Mouse (Mus musculus): ENCODE results near the gene Gas1.

The Gas1 gene

GRCm38 (mm10) chr13:60172366-60173017 lies 4.7 kb downstream of the Gas1 start:
- no peak for DNase-seq

- DNase-seq, result no peak
Measured at GRCm38 (mm10) chr13:60171781-60172180, 5.4 kb downstream of the Gas1 start.

GRCm38 (mm10) chr13:60170898-60171715 lies 6.1 kb downstream of the Gas1 start:
- no peak for DNase-seq

DNA sequence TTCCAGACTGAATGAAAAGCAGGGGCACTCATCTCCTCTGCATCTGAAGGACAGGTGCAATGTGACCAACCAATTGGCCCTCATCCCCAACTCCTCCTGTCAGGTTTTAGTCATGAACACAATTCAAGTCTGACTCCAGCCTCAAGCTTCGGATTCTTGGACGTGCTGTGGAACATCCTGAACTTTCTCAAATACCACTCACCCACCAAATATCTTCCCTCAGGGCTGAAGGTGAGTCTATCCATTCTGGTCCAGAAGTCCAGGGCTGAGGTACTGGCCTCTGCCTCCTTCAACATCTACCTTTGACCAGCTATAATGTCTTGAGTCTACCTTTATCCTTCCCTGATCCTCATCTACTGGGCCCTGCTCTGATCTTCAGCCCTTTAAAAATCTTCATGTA lies 8.1 kb downstream of the Gas1 start:
- no peak for DNase-seq

DNA sequence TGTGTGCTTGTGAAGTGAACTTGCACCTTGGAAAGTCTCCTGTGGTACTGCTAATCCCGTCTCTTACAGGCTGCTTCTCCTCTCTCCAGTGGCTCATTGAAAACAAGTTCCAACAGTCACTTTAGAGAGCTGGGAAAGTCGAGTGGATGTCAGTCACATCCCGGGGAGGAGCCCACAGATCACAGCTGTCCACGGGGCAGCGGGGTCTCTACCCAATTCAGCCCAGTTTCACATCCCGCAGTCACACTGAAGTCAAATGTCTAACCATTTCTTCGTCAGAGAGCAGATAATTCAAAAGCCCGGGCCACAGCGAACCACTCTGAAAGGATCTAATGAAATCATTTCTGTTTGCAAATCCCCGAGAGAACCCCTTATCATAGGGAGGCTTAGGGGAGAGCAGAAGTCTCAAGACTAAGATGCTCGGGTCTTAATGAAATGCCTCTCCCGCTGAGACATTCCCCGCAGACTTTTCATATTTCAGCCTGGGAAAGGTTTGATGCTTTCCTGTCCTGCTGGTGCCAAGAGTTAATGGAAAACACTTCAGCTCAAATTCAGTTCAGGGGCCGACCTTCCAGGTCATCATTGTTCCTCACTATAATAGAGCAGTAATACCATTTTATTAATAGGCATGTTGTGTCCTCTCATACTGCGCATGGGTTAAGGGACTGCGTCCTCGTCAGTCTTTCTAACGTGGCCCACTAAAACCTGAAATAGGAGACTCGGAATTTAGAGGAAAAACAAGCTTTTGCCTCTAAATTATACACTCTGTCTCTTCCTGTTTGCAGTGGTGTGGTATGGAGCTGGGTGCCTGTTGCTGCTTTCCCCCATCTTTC lies 20.7 kb downstream of the Gas1 start:
- no peak for DNase-seq

- no peak for DNase-seq
Measured at GRCm38 (mm10) chr13:60154170-60154569, 23.0 kb downstream of the Gas1 start.

GRCm38 (mm10) chr13:60148235-60148634 lies 28.9 kb downstream of the Gas1 start:
- no peak for DNase-seq

DNA sequence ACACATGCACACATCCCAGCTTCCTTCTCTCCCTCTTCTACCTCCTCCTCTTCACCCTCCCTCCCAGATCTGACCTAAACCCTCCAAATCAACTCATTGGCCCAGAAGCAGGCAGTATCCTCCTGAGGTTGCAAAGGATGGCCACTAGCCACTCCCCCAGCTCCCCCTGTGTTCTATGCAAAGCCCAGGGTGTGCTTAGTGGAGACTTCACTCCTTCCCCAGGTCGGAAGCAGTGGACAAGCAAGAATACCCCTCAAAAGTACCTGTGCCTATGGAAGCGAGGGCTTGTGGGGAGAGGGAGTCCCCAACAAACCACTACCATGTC lies 29.3 kb downstream of the Gas1 start:
- DNase-seq, result no peak

DNA sequence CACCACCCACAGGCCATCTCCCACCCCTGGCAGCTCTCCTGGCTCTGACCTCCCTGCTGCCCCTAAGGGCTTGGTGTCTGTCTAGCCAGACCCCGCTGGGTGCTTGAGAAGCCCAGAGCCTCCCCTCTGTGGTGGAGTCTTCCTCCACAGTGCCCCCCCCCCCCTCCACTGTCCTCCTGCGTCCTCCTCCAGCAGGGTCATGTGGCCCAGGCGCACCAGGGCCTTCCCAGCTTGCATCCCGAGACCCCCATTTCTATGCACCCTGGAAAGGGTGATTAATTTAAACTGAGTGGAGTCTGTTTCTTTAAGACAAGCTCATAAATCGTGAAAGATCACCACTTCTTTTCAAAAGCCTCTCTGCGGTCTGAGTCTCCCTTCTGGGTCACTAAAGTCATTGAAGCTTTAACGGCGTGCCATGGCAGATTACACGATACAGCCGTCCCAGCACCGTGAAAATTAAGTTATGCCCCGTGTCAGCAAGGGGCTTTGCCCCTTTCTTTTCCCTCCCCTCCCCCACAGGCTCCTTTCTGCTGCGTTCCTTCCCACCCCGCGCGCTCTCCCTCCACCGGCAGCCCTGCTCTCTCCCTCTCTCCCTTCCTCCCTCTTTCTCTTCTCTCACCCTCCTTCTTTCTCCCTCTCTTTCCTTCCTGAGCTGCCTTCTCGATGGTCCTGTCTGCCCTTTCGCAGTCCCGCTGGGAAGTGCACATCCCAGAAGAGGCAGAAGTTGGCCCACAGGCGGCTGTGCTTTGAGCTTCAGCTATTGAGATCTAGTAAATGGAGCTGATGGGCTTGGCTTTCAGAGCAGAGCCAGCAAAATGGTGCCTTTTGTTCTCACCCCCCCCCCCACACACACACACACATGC lies 29.9 kb downstream of the Gas1 start:
- DNase-seq, result peak; percentile 35

GRCm38 (mm10) chr13:60146231-60146630 lies 30.9 kb downstream of the Gas1 start:
- no peak for DNase-seq

DNA sequence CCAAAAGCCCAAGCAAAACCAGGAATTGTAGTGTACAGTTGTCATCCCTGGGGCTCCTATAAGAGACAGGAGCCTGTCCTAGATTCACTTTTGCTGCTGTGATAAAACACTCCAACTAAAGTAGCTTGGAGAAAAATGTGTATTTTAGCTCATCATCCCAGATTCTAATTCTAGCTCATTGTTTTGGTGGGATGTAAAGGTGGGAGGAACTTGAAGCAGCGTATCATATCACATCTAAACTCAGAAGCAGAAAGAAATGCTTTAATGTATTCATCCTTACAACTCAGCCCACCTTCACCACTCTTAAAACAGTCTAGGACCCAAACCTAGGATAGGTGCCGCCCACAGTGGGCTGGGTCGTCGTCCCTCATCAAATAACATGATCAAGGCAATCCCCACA lies 40.2 kb downstream of the Gas1 start:
- no peak for DNase-seq

DNA sequence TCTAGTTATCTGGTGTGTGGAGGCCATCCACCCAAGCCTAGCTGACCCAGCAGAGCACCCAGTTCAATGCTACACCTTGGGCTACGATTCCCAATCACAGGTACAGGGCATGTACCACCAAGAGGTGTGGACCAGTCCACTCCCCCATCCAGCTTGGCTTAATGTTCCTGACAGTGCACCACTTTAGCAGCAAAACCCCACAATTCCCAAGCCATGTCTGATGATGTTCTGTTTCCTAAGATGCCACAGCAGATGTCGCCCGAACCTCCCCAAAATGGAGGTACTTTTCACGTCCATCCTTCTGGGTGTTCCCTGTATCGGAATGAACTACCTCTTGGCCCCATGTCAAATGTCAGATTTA lies 42.7 kb downstream of the Gas1 start:
- no peak for DNase-seq

- DNase-seq, result no peak
Measured at GRCm38 (mm10) chr13:60133716-60134438, 43.3 kb downstream of the Gas1 start.

- no peak for DNase-seq
Measured at GRCm38 (mm10) chr13:60131771-60132170, 45.4 kb downstream of the Gas1 start.

- no peak for DNase-seq
Measured at GRCm38 (mm10) chr13:60129541-60129940, 47.6 kb downstream of the Gas1 start.

DNA sequence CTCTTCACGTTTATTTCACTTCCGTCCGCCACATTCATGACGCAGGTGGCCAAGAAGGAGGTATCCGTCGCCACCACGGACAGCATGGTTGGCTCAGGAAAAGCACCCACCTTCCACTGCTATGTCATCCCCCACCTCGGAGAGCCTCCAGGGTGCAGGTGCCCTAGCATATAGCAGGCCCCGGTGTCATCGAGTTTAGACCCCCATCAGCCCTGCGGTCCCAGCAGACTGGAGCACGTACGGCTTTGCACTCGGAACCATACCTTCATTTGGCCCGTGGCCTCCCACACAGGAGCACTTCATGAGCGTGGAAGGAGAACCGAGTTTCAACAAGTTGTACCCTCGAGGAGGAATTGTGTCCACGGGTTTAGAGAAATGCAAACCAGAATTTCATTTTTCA lies 50.8 kb downstream of the Gas1 start:
- DNase-seq, result no peak

DNA sequence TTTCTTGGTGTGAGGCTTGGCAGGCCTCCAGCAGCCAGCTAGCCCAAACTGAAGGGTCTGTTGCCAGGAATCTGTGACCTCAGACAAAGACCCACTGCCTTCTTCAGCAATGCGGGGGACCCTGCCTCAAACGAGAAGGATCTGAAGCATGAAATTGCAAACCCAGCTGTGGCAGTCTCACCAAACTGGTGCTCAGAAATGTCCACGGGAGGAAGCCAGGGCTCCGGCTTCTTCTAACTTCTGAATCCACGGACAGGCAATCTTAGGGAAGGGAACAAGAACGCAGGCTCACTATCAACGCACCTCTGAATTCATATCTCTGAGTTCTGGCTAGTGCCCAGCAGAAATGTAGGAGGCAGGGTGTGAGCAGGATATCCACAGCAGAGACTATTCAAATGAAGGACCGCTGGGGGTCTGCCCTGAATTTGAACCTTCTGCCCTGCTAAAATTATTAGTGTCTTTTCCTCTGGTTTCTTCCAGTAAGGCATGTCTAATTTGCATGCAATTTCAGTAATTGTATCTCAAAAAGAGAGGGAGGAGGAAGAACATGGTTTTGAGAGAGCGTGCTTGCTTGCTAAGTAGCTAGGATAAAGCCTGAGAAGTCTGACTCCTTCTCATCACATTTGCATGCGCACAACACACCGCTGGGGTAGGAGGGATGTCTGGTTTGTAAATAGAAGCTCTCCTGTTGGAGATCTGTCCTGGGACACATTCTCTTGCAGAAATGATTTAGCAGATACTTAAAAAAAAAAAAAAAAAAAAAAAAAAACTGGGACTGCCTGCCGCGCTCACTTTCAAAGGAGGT lies 51.5 kb downstream of the Gas1 start:
- DNase-seq, result no peak

- DNase-seq, result no peak
Measured at GRCm38 (mm10) chr13:60125020-60125419, 52.1 kb downstream of the Gas1 start.

DNA sequence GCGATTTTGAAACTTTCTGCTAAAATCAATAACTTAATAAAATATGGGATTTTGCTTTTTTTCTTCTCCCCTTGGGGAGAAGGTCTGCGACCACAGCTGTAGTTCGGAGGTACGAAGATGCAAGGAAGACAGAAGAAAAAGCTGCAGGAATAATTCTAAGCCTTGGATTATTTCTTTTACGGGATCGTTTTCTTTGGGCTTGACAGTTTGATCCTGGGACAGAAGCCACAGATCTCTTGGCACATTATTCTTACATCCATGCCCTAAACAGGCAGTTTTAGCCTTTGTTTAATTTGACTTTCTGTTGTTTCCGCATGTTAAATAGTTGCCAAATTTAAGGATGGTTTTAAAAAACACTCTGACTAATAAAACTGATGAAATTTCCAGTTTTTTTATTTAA lies 52.7 kb downstream of the Gas1 start:
- no peak for DNase-seq

All from right cerebral cortex, postnatal 4 days (tissue).